Mouse (Mus musculus): ENCODE measurements around the gene Ltbp2. TPM values are rescaled to one million over a fixed set of nuclear protein-coding genes. Genes with fewer than 3 reads are reported as not detected.

The Ltbp2 gene
- 23.3 TPM for polyA plus RNA-seq (2014; fragmentation: Illumina TruSeq; extraction: RNeasy Lipid Tissue Mini Kit (QIAGEN cat#74804); ENCODE audit: low read depth, low replicate concordance)

GRCm38 (mm10) chr12:84876481-84877121, at the start of gene Ltbp2:
TSS of gene Ltbp2 (minus strand) at chr12:84876532.

GRCm38 (mm10) chr12:84772726-84773441, 103.4 kb downstream of the Ltbp2 start, which contains the start of the genes Npc2 and Isca2:
TSS of gene Npc2 (minus strand) at chr12:84773152.
TSS of gene Isca2 (plus strand) at chr12:84773251.

Other genes starting within 250 kb of the Ltbp2 start
- gene Vrtn, start 235.5 kb downstream of the Ltbp2 start, polyA plus RNA-seq (2014; fragmentation: Illumina TruSeq; extraction: RNeasy Lipid Tissue Mini Kit (QIAGEN cat#74804); ENCODE audit: low read depth, low replicate concordance): not detected
- gene Syndig1l, start 177.7 kb downstream of the Ltbp2 start, polyA plus RNA-seq (2014; fragmentation: Illumina TruSeq; extraction: RNeasy Lipid Tissue Mini Kit (QIAGEN cat#74804); ENCODE audit: low read depth, low replicate concordance): 0.22 TPM
- gene Npc2, start 103.4 kb downstream of the Ltbp2 start, polyA plus RNA-seq (2014; fragmentation: Illumina TruSeq; extraction: RNeasy Lipid Tissue Mini Kit (QIAGEN cat#74804); ENCODE audit: low read depth, low replicate concordance): 858 TPM
- 108 TPM for gene Isca2, start 103.3 kb downstream of the Ltbp2 start, polyA plus RNA-seq (2014; fragmentation: Illumina TruSeq; extraction: RNeasy Lipid Tissue Mini Kit (QIAGEN cat#74804); ENCODE audit: low read depth, low replicate concordance)
- 70.6 TPM for gene Fcf1, start 94.4 kb upstream of the Ltbp2 start, polyA plus RNA-seq (2014; fragmentation: Illumina TruSeq; extraction: RNeasy Lipid Tissue Mini Kit (QIAGEN cat#74804); ENCODE audit: low read depth, low replicate concordance)
- gene Arel1, start 94.4 kb upstream of the Ltbp2 start, polyA plus RNA-seq (2014; fragmentation: Illumina TruSeq; extraction: RNeasy Lipid Tissue Mini Kit (QIAGEN cat#74804); ENCODE audit: low read depth, low replicate concordance): 30.7 TPM
- gene Ylpm1, start 119.8 kb upstream of the Ltbp2 start, polyA plus RNA-seq (2014; fragmentation: Illumina TruSeq; extraction: RNeasy Lipid Tissue Mini Kit (QIAGEN cat#74804); ENCODE audit: low read depth, low replicate concordance): 35.7 TPM
- gene Prox2, start 234.2 kb upstream of the Ltbp2 start, polyA plus RNA-seq (2014; fragmentation: Illumina TruSeq; extraction: RNeasy Lipid Tissue Mini Kit (QIAGEN cat#74804); ENCODE audit: low read depth, low replicate concordance): 5.4 TPM
- gene Dlst, start 234.3 kb upstream of the Ltbp2 start, polyA plus RNA-seq (2014; fragmentation: Illumina TruSeq; extraction: RNeasy Lipid Tissue Mini Kit (QIAGEN cat#74804); ENCODE audit: low read depth, low replicate concordance): 122 TPM

Data from adipose tissue, adult 10 weeks (tissue).